ENCODE assay signal across 16 mouse cellular contexts in the genomic region with DNA sequence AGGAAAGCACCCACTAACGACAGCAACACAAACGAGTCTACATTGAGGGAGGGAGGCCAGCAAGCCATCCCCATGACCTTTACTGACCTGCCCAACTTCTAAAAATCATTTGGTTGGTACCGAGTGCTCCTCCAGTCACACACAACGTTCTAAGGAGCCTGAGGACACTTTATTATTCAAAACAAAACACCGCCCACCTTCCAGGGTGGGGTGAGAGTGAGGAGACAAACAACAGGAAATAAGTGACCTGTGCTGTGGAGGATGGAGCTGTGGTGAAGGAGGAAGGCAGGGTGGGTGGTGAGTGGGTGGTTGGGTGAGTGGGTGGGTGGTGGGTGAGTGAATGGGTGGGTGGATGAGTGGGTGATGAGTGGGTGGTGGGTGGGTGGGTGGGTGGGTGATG.
"Had no signal": no experiment of that assay in that cellular context is flagged by ENCODE, and none has a peak within 500 bp of the region (broad histone marks: within the 10 kb centered on the region; RNA-seq: fewer than 3 reads in every experiment).

No protein-coding gene starts in this region.

- H3K27ac ChIP-seq: kidney, postnatal 0 days; limb, embryonic 13.5 days; liver, embryonic 14.5 days; midbrain, embryonic 13.5 days; neural tube, embryonic 12.5 days; stomach, embryonic 15.5 days had no signal

- DNase-seq: kidney, adult 11 months; kidney, adult 9 months; layer of hippocampus, adult 9-11 months; layer of hippocampus, postnatal 36 days; lung, adult 18-20 months; lung, postnatal 36 days; retina, postnatal 1 day; right cerebral cortex, postnatal 14 days; thymus, postnatal 4 days had no signal

- H3K4me3 ChIP-seq: limb, embryonic 13.5 days; midbrain, embryonic 13.5 days; myocyte; neural tube, embryonic 12.5 days; stomach, embryonic 15.5 days had no signal
